Mouse (Mus musculus) cortical plate, adult 2 months (tissue): ENCODE measurements around the gene Bach2.

ENCODE experiments used
- CTCF ChIP-seq: fragments of 200-500 bp; IDR thresholded peaks from 2 replicates; pipeline ENCODE4 v1.5.1; 2011; ENCODE audit warnings: mild to moderate bottlenecking, control low read depth, low read length; ENCODE audit not compliant: insufficient read depth; ENCODE audit errors: extremely low read depth
- POLR2A ChIP-seq: fragments of 200-500 bp; IDR thresholded peaks from 2 replicates; pipeline ENCODE4 v1.6.1; 2011; ENCODE audit warnings: mild to moderate bottlenecking, low read length, control low read depth; ENCODE audit not compliant: insufficient read depth; ENCODE audit errors: extremely low read depth

DNA sequence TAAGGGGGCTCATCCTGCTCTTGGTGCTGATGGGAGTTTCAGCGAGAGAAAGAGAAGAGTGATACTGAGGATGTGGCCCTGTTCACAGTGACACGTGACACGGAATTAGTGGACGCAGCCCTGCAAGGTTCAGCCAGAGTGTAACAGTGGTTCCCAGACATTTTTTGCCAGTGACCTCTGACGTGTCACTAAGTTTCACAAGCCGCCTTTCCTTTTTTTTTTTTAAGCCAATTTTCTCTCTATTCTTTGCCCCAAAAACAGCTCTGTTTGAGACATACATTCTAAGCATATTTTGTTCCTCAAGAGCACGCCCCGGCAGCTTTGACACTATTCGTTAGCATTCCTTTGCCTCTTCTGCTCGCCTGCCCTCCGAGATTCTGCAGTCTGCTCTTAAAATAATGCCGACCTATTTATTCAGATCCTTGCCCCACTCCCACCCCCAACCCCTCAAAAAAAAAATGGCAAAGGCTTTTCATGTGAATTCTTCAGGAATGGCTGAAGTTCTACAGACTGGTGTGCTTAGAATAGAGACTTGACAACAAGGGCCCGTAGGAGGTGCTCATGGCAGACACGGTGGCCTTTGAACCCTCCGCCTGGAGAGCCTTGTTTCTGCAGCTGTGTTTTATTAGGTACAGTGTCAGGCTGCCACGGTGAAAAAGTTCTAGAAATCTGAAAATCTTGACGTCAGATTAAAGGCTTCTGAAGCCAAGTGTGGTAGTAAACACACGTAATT is 282.2 kb downstream of the Bach2 start:
- TF ChIP-seq POLR2A (no peak), CTCF (no peak)
